Mouse (Mus musculus) lung, postnatal 0 days (tissue): ENCODE measurements around the gene Pald1. TPM values are rescaled to one million over a fixed set of nuclear protein-coding genes. Genes with fewer than 3 reads are reported as not detected.
A peak's percentile ranks its signal among the peaks of the same experiment; 100 is the strongest.

Experiments
- ATAC-seq: fragments of 200-750 bp; cut with Nextera tagmentation; 2 replicates; pipeline ENCODE4 v1.8.0; 2017; ENCODE audit warnings: moderate library complexity
- DNase-seq: peaks from one replicate; pipeline ENCODE4 v3.0.0-alpha.2; 2016; ENCODE audit warnings: low spot score
- H3K27ac ChIP-seq: fragments of 300-500 bp; sonication (generic); 2 replicates; pipeline ENCODE4 v1.5.1; 2014; ENCODE audit warnings: antibody characterized with exemption, mild to moderate bottlenecking, low read length, mixed read lengths
- H3K27me3 ChIP-seq: fragments of 300-500 bp; sonication (generic); replicated peaks from 2 replicates; pipeline ENCODE4 v1.6.1; 2014; ENCODE audit warnings: low read length, mixed read lengths; ENCODE audit not compliant: insufficient read depth
- H3K36me3 ChIP-seq: fragments of 300-500 bp; sonication (generic); 2 replicates; pipeline ENCODE4 v1.6.1; 2014; ENCODE audit warnings: low read length, mixed read lengths; ENCODE audit not compliant: insufficient read depth
- H3K4me1 ChIP-seq: fragments of 300-500 bp; sonication (generic); 2 replicates; pipeline ENCODE4 v1.6.1; 2014; ENCODE audit warnings: antibody characterized with exemption, low read depth, low read length, mixed read lengths; ENCODE audit not compliant: insufficient read depth
- H3K4me2 ChIP-seq: fragments of 300-500 bp; sonication (generic); replicated peaks from 2 replicates; pipeline ENCODE4 v1.6.1; 2014; ENCODE audit warnings: low read depth, mild to moderate bottlenecking, low read length, moderate library complexity, mixed read lengths
- H3K4me3 ChIP-seq: fragments of 300-500 bp; sonication (generic); 2 replicates; pipeline ENCODE4 v1.5.1; 2014; ENCODE audit warnings: low read depth, low read length
- H3K9ac ChIP-seq: fragments of 300-500 bp; sonication (generic); replicated peaks from 2 replicates; pipeline ENCODE4 v1.6.1; 2014; ENCODE audit warnings: low read depth, mild to moderate bottlenecking
- H3K9me3 ChIP-seq: fragments of 300-500 bp; sonication (generic); 2 replicates; pipeline ENCODE4 v1.6.1; 2016; ENCODE audit warnings: low read length, mixed read lengths
- CTCF ChIP-seq: IDR thresholded peaks from 2 replicates; pipeline ENCODE4 v1.5.1; 2016; ENCODE audit warnings: antibody characterized with exemption, mild to moderate bottlenecking
- EP300 ChIP-seq: IDR thresholded peaks from 2 replicates; pipeline ENCODE4 v1.6.1; 2016; ENCODE audit warnings: antibody characterized with exemption, mild to moderate bottlenecking, control low read depth
- WGBS: fragments of 180-500 bp; shearing (Covaris S2); extraction: QIAGEN DNeasy Blood & Tissue Kit; methylation state at CpG from one replicate; pipeline ENCODE4 v1.1.7; 2014; 5-methylcytosine and 5-hydroxymethylcytosine counted together
- polyA plus RNA-seq: library from polyadenylated mRNA; unstranded; fragments of >200 nt; fragmentation: Nextera tagmentation; extraction: Ambion mirVana; gene quantifications from 2 replicates; pipeline ENCODE4 v1.2.1, GENCODE M21; 2015

Pald1 gene
- polyA plus RNA-seq, 1 experiment from 2014 or later = 30.4 TPM

DNA sequence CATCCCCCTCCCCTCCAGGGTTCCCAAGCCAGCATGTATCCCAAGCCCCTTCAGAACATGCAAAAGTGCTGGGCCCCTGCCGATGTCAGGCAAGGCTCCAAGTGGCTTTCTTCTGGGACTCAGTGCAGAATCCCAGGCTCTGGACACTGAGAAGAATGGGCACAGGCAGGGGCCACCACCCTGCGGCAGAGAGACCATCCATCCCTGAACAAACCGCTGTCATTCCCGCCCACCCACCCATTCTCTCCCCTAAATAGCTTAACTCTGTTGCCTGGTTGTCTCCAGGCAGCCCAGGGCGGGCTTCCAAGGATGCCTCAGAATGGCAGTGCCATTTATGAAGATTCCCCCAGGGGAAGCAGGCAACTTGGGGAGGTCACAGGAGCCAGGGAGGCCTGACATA is 5.7 kb upstream of the Pald1 start:
- H3K4me1 ChIP-seq = peaks cover 2% of the 10 kb centered on the region
- no peak overlapping the region for H3K27ac ChIP-seq
- no peak for TF ChIP-seq EP300
- DNase-seq = no peak
- H3K9ac ChIP-seq = no peak overlapping the region
- no peaks in the 10 kb centered on the region for H3K36me3 ChIP-seq
- no peak overlapping the region for H3K4me2 ChIP-seq
- no peak for ATAC-seq
- H3K9me3 ChIP-seq = no peaks in the 10 kb centered on the region
- WGBS = 90% methylated on average over 5 of the region's 5 CpGs
- no peaks in the 10 kb centered on the region for H3K27me3 ChIP-seq
- no peak overlapping the region for H3K4me3 ChIP-seq

DNA sequence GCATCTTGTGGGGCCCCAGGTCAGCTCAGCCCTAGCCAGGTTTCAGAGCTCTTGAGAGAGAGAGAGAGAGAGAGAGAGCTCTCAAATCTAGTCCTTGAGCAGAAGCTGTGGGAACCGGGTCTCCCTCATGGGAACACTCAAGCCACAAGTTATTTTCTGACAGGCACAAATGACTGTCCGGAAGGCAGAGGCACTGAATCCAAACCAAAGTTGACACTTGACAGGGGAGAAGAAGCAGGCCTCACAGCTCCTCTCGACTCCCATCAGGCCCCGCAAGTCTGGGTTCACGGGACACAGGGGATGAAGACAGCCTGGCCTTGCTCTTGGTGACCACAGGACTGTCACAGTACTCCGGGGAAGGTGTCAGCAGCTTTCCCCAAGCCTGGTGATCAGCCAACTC is 3.0 kb upstream of the Pald1 start:
- no peak for TF ChIP-seq CTCF
- TF ChIP-seq EP300 = peak; percentile 84
- H3K27me3 ChIP-seq = no peaks in the 10 kb centered on the region
- peak; percentile 59 for ATAC-seq
- no peak overlapping the region for H3K9ac ChIP-seq
- H3K27ac ChIP-seq = peak overlapping the region; percentile 62; the same call in 1 of the 2 replicates
- H3K4me1 ChIP-seq = peaks cover 11% of the 10 kb centered on the region
- no peak overlapping the region for H3K4me2 ChIP-seq
- H3K36me3 ChIP-seq = no peaks in the 10 kb centered on the region
- WGBS = 36% methylated on average over 6 of the region's 6 CpGs
- H3K4me3 ChIP-seq = no peak overlapping the region
- no peaks in the 10 kb centered on the region for H3K9me3 ChIP-seq
- DNase-seq = peak; percentile 92

DNA sequence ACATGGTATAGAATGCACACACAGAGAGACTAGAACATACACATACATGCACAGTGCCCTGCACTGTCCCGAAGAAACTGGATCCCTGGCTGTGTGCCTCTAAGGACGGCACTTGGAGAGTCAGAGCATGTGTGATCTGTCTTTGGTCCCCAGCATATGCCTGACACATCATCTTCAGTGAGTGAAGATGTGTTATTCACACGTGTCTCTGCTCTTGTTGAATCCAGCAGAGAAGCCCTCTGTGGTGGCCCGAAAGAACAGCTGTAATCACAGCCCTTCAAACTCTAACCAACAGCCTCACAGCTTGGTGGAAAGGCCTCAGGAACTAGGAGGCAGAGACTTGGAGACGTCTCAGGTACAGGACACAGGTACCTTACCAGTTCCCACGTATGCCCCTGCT is 1.8 kb upstream of the Pald1 start:
- Histone ChIP-seq H3K36me3 (no peaks in the 10 kb centered on the region), H3K9ac (no peak overlapping the region), H3K4me1 (peaks cover 13% of the 10 kb centered on the region), H3K9me3 (no peaks in the 10 kb centered on the region), H3K4me3 (no peak overlapping the region), H3K27me3 (no peaks in the 10 kb centered on the region), H3K27ac (peak overlapping the region; percentile 76), H3K4me2 (no peak overlapping the region)
- 55% methylated on average over 6 of the region's 6 CpGs for WGBS
- TF ChIP-seq CTCF (no peak), EP300 (no peak)
- peak; percentile 86 for DNase-seq
- peak; percentile 32 for ATAC-seq

DNA sequence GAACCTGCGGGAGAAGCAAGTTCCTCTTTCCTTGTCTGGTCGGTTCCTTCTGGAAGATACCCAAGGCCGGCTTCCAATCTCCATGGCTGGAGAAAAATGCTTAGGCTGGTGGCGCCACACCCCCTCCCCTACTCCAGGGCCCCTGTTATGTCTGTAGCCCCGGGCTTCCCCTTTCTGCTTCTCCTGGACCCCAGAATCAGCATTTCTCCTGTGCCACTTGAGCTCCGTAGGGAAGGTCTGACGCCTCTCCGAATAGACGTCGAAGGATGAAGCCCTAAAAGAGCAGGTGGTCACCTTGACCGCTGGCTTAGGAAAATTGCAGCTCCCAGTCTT is 351 bp upstream of the Pald1 start:
- Histone ChIP-seq H3K36me3 (no peaks in the 10 kb centered on the region), H3K4me3 (peak overlapping the region; percentile 76), H3K9ac (peak overlapping the region; percentile 72), H3K9me3 (no peaks in the 10 kb centered on the region), H3K4me2 (peak overlapping the region; percentile 89), H3K4me1 (peaks cover 24% of the 10 kb centered on the region), H3K27ac (peak overlapping the region; percentile 78; the same call in 1 of the 2 replicates), H3K27me3 (no peaks in the 10 kb centered on the region)
- 1% methylated on average over 11 of the region's 11 CpGs for WGBS
- ATAC-seq (0 out of 2 replicates have a peak, but pooled peaks have one; percentile 1), DNase-seq (no peak)
- TF ChIP-seq CTCF (no peak), EP300 (no peak)

DNA sequence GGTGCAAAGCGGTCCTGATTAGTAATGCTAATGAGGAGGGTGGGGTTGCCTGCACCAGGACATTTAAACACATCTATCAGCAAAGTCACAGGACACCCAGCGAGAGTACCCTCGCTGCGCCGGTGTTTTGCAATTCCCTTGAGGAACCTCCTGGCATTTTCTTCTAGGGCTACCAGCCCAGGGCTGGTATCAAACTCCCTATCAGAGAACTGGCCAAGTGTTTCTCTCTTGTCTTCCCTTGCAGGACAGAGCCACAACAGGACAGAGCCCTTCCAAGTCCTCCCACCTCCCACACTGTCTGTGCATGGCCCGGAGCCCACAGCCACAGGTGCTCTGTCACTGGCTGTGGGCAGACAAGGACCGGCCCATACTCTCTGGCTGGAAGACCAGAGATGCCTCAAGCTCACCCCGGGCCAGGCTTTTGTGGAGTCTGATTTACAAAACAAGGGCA is 1.0 kb downstream of the Pald1 start:
- peak overlapping the region; percentile 72 for H3K9ac ChIP-seq

DNA sequence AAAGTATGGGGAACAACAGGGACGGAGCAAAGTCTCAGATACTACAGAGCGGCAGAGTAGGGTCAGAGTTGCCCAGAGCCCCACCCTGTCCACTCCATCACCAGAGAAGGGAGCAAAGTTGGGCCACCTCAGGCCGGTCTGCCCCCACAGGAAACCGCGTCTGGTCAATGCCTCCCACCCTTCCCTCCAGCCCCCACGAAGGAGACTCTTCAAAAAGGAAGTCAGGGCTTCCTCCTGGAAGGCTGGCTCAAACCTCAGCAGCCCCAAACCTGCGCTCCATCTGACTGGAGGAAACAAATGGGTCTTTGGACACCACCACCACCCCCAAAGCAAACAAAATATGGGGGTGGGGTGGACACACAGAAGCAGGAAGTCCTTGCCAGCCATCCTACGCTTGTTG is 1.5 kb downstream of the Pald1 start:
- ATAC-seq (peak; percentile 8; the same call in 1 of the 2 replicates), DNase-seq (peak; percentile 55)
- WGBS = 21% methylated on average over 8 of the region's 8 CpGs
- H3K36me3 ChIP-seq = no peaks in the 10 kb centered on the region
- no peaks in the 10 kb centered on the region for H3K27me3 ChIP-seq
- peak overlapping the region; percentile 89 for H3K4me2 ChIP-seq
- TF ChIP-seq CTCF (no peak), EP300 (no peak)
- no peaks in the 10 kb centered on the region for H3K9me3 ChIP-seq
- peak overlapping the region; percentile 76 for H3K4me3 ChIP-seq
- peak overlapping the region; percentile 72; the same call in 1 of the 2 replicates for H3K9ac ChIP-seq
- H3K4me1 ChIP-seq = peaks cover 25% of the 10 kb centered on the region
- peak overlapping the region; percentile 78 for H3K27ac ChIP-seq

More for the DNA sequence above, 1.0 kb downstream of the Pald1 start:
- peak overlapping the region; percentile 76 for H3K4me3 ChIP-seq
- WGBS = 3% methylated on average over 8 of the region's 8 CpGs
- H3K27me3 ChIP-seq = no peaks in the 10 kb centered on the region
- TF ChIP-seq EP300 = no peak
- TF ChIP-seq CTCF = no peak
- peak overlapping the region; percentile 89 for H3K4me2 ChIP-seq
- peak overlapping the region; percentile 78 for H3K27ac ChIP-seq
- DNase-seq = peak; percentile 41
- no peaks in the 10 kb centered on the region for H3K9me3 ChIP-seq
- H3K4me1 ChIP-seq = peaks cover 25% of the 10 kb centered on the region
- no peaks in the 10 kb centered on the region for H3K36me3 ChIP-seq
- no peak for ATAC-seq

DNA sequence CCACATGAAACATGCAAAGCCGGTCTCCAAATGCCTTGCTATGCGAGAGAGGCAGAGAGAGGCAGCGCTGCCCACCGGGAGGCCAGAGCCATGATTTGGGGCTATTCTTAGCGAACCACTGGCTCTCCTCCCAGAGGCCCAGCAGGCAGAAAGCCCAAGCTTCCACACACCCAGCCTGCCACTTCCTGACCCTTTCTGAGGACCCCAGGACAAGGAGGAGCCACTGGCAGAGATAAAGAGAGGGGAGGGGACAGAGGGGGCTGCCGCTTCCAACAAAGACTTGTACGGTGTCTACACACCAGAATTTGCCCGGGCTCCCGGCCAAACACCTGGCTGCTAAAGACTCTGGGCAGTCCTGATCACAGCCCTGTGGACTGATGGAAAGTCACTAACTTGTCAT is 3.1 kb downstream of the Pald1 start:
- peak overlapping the region; percentile 89 for H3K4me2 ChIP-seq
- no peaks in the 10 kb centered on the region for H3K9me3 ChIP-seq
- 0 out of 2 replicates have a peak overlapping the region, but pooled peaks have one; percentile 0 for H3K4me3 ChIP-seq
- H3K27ac ChIP-seq = 0 out of 2 replicates have a peak overlapping the region, but pooled peaks have one; percentile 38
- no peak overlapping the region for H3K9ac ChIP-seq
- WGBS = 12% methylated on average over 9 of the region's 9 CpGs
- no peaks in the 10 kb centered on the region for H3K27me3 ChIP-seq
- ATAC-seq (peak; percentile 13; the same call in 1 of the 2 replicates), DNase-seq (peak; percentile 55)
- no peak; the same call in 1 of the 2 replicates for TF ChIP-seq CTCF
- TF ChIP-seq EP300 = no peak
- peaks cover 30% of the 10 kb centered on the region for H3K4me1 ChIP-seq
- H3K36me3 ChIP-seq = no peaks in the 10 kb centered on the region
